Mouse (Mus musculus) CH12.LX (cell line): ENCODE results near the gene Pkn3.

ENCODE experiments used
- BHLHE40 ChIP-seq: IDR thresholded peaks from 2 replicates; pipeline ENCODE4 v1.6.1; 2011; ENCODE audit warnings: mild to moderate bottlenecking, low read depth, low read length, improper control_type of control experiment
- CTCF ChIP-seq, 2 experiments: IDR thresholded peaks in 1 of 2; conservative IDR thresholded peaks in 1 of 2; 2 replicates each; pipeline ENCODE4 v1.5.1; 2011 to 2012; ENCODE audit warnings: low read depth in 2 of 2, low read length in 2 of 2, improper control_type of control experiment in 1 of 2, inconsistent platforms in 1 of 2, mild to moderate bottlenecking in 1 of 2, moderate library complexity in 1 of 2
- MEF2A ChIP-seq: IDR thresholded peaks from 2 replicates; pipeline ENCODE4 v1.6.1; 2014; ENCODE audit warnings: low read depth, mild to moderate bottlenecking, inconsistent platforms, low read length, improper control_type of control experiment, borderline replicate concordance
- POLR2A ChIP-seq: IDR thresholded peaks from 2 replicates; pipeline ENCODE4 v1.6.1; 2011; ENCODE audit warnings: low read depth, mild to moderate bottlenecking, improper control_type of control experiment, low read length
- RCOR1 ChIP-seq: conservative IDR thresholded peaks from 2 replicates; pipeline ENCODE4 v1.6.1; 2012; ENCODE audit warnings: low read depth, mild to moderate bottlenecking, inconsistent platforms, low read length, improper control_type of control experiment
- SMC3 ChIP-seq: IDR thresholded peaks from 2 replicates; pipeline ENCODE4 v1.6.1; 2011; ENCODE audit warnings: low read depth, low read length, improper control_type of control experiment
- UBTF ChIP-seq: IDR thresholded peaks from 2 replicates; pipeline ENCODE4 v1.6.1; 2012; ENCODE audit warnings: low read depth, mild to moderate bottlenecking, inconsistent platforms, low read length, improper control_type of control experiment, moderate library complexity
- USF1 ChIP-seq: IDR thresholded peaks from 2 replicates; pipeline ENCODE4 v1.6.1; 2014; ENCODE audit warnings: low read depth, mild to moderate bottlenecking, inconsistent platforms, low read length, improper control_type of control experiment
- ZC3H11A ChIP-seq: IDR thresholded peaks from 2 replicates; pipeline ENCODE4 v1.6.1; 2012; ENCODE audit warnings: low read depth, mild to moderate bottlenecking, inconsistent platforms, low read length, improper control_type of control experiment
- ZKSCAN1 ChIP-seq: IDR thresholded peaks from 2 replicates; pipeline ENCODE4 v1.6.1; 2012; ENCODE audit warnings: low read depth, inconsistent platforms, low read length, improper control_type of control experiment, borderline replicate concordance

- TF ChIP-seq USF1, result no peak
- no peak for TF ChIP-seq ZC3H11A
- TF ChIP-seq CTCF (conservative IDR thresholded peaks at IDR 0.05 in 1 of 2, IDR thresholded peaks at IDR 0.05 in 1 of 2; ENCODE audit: low read depth in 2 of 2, low read length in 2 of 2), result no peak
- no peak; the same call in 1 of the 2 replicates for TF ChIP-seq POLR2A
- TF ChIP-seq MEF2A, result no peak
- TF ChIP-seq RCOR1, result no peak
- TF ChIP-seq ZKSCAN1, result no peak
- no peak for TF ChIP-seq BHLHE40
- TF ChIP-seq SMC3, result no peak
- TF ChIP-seq UBTF, result no peak
Measured at GRCm38 (mm10) chr2:30092280-30092918, 14.9 kb downstream of the Pkn3 start.
